Mouse (Mus musculus) hindbrain, embryonic 12.5 days (tissue): ENCODE measurements around the gene Sgsm1. TPM values are rescaled to one million over a fixed set of nuclear protein-coding genes. Genes with fewer than 3 reads are reported as not detected.

ENCODE experiments used
- ATAC-seq: fragments of 200-750 bp; cut with Nextera tagmentation; 2 replicates; pipeline ENCODE4 v1.8.0; 2017; ENCODE audit warnings: moderate TSS enrichment; ENCODE audit not compliant: low FRiP score
- H3K27ac ChIP-seq: fragments of 300-500 bp; sonication (generic); 2 replicates; pipeline ENCODE4 v1.5.1; 2016; ENCODE audit warnings: mild to moderate bottlenecking
- H3K27me3 ChIP-seq: fragments of 300-500 bp; sonication (generic); 2 replicates; pipeline ENCODE4 v1.6.1; 2016; ENCODE audit warnings: mild to moderate bottlenecking
- H3K36me3 ChIP-seq: fragments of 300-500 bp; sonication (generic); 2 replicates; pipeline ENCODE4 v1.6.1; 2016; ENCODE audit warnings: mild to moderate bottlenecking
- H3K4me1 ChIP-seq: fragments of 300-500 bp; sonication (generic); 2 replicates; pipeline ENCODE4 v1.6.1; 2016
- H3K4me2 ChIP-seq: fragments of 300-500 bp; sonication (generic); replicated peaks from 2 replicates; pipeline ENCODE4 v1.6.1; 2016; ENCODE audit warnings: mild to moderate bottlenecking
- H3K4me3 ChIP-seq: fragments of 300-500 bp; sonication (generic); 2 replicates; pipeline ENCODE4 v1.5.1; 2016; ENCODE audit warnings: mild to moderate bottlenecking
- H3K9ac ChIP-seq: fragments of 300-500 bp; sonication (generic); 2 replicates; pipeline ENCODE4 v1.6.1; 2016; ENCODE audit warnings: mild to moderate bottlenecking, moderate library complexity
- H3K9me3 ChIP-seq: fragments of 300-500 bp; sonication (generic); replicated peaks from 2 replicates; pipeline ENCODE4 v1.6.1; 2016; ENCODE audit warnings: mild to moderate bottlenecking
- WGBS: fragments of 180-500 bp; shearing (Covaris S2); methylation state at CpG from one replicate; pipeline ENCODE4 v1.1.7; 2016; 5-methylcytosine and 5-hydroxymethylcytosine counted together
- polyA plus RNA-seq: library from polyadenylated mRNA; unstranded; fragments of >200 nt; fragmentation: Nextera tagmentation; extraction: Ambion mirVana; gene quantifications from 2 replicates; pipeline ENCODE4 v1.2.1, GENCODE M21; 2016

The Sgsm1 gene
- polyA plus RNA-seq, 1 experiment from 2014 or later: 11.6 TPM

- Histone ChIP-seq H3K4me2 (no peak overlapping the region), H3K9me3 (no peaks in the 10 kb centered on the region), H3K9ac (peak overlapping the region; percentile 2; the same call in 1 of the 2 replicates), H3K27ac (peak overlapping the region; percentile 41; the same call in 1 of the 2 replicates), H3K27me3 (no peaks in the 10 kb centered on the region), H3K36me3 (no peaks in the 10 kb centered on the region), H3K4me1 (peaks cover 12% of the 10 kb centered on the region), H3K4me3 (no peak overlapping the region)
- ATAC-seq: no peak
- 88% methylated on average over 6 of the region's 6 CpGs for WGBS
Observed at GRCm38 (mm10) chr5:113210314-113210713, 100.3 kb downstream of the Sgsm1 start.

- Histone ChIP-seq H3K4me3 (no peak overlapping the region), H3K27ac (peak overlapping the region; percentile 73), H3K9me3 (no peaks in the 10 kb centered on the region), H3K36me3 (no peaks in the 10 kb centered on the region), H3K4me2 (no peak overlapping the region), H3K4me1 (peaks cover 12% of the 10 kb centered on the region), H3K27me3 (no peaks in the 10 kb centered on the region), H3K9ac (no peak overlapping the region)
- 88% methylated on average over 13 of the region's 13 CpGs for WGBS
- ATAC-seq: no peak
Observed at GRCm38 (mm10) chr5:113209898-113210297, 100.7 kb downstream of the Sgsm1 start.

- no peaks in the 10 kb centered on the region for H3K9me3 ChIP-seq
- H3K4me3 ChIP-seq: no peak overlapping the region
- 45% methylated on average over 11 of the region's 11 CpGs for WGBS
- H3K27me3 ChIP-seq: no peaks in the 10 kb centered on the region
- H3K36me3 ChIP-seq: no peaks in the 10 kb centered on the region
- H3K4me1 ChIP-seq: peaks cover 12% of the 10 kb centered on the region
- peak overlapping the region; percentile 73 for H3K27ac ChIP-seq
- no peak overlapping the region for H3K4me2 ChIP-seq
- ATAC-seq: peak; percentile 18; the same call in 1 of the 2 replicates
- H3K9ac ChIP-seq: no peak overlapping the region
Observed at GRCm38 (mm10) chr5:113209401-113209750, 101.2 kb downstream of the Sgsm1 start.

- WGBS: 45% methylated on average over 11 of the region's 11 CpGs
- Histone ChIP-seq H3K36me3 (no peaks in the 10 kb centered on the region), H3K4me3 (no peak overlapping the region), H3K27ac (peak overlapping the region; percentile 73), H3K27me3 (no peaks in the 10 kb centered on the region), H3K4me2 (no peak overlapping the region), H3K9me3 (no peaks in the 10 kb centered on the region), H3K9ac (no peak overlapping the region), H3K4me1 (peaks cover 12% of the 10 kb centered on the region)
- peak; percentile 49 for ATAC-seq
Observed at GRCm38 (mm10) chr5:113208622-113209400, 101.8 kb downstream of the Sgsm1 start.

- no peak overlapping the region for H3K4me2 ChIP-seq
- 93% methylated on average over 4 of the region's 4 CpGs for WGBS
- no peak overlapping the region for H3K9ac ChIP-seq
- H3K4me3 ChIP-seq: no peak overlapping the region
- H3K36me3 ChIP-seq: no peaks in the 10 kb centered on the region
- no peaks in the 10 kb centered on the region for H3K27me3 ChIP-seq
- no peak for ATAC-seq
- no peak overlapping the region for H3K27ac ChIP-seq
- H3K9me3 ChIP-seq: no peaks in the 10 kb centered on the region
- H3K4me1 ChIP-seq: peaks cover 12% of the 10 kb centered on the region
Observed at GRCm38 (mm10) chr5:113208048-113208447, 102.5 kb downstream of the Sgsm1 start.

- H3K27ac ChIP-seq: no peak overlapping the region
- H3K4me1 ChIP-seq: peaks cover 12% of the 10 kb centered on the region
- H3K4me2 ChIP-seq: no peak overlapping the region
- WGBS: 70% methylated on average over 9 of the region's 9 CpGs
- no peaks in the 10 kb centered on the region for H3K27me3 ChIP-seq
- no peaks in the 10 kb centered on the region for H3K9me3 ChIP-seq
- H3K4me3 ChIP-seq: no peak overlapping the region
- ATAC-seq: no peak
- H3K9ac ChIP-seq: no peak overlapping the region
- H3K36me3 ChIP-seq: no peaks in the 10 kb centered on the region
Observed at GRCm38 (mm10) chr5:113206670-113207352, 103.8 kb downstream of the Sgsm1 start.

GRCm38 (mm10) chr5:113204193-113204592 lies 106.4 kb downstream of the Sgsm1 start:
- Histone ChIP-seq H3K4me3 (no peak overlapping the region), H3K36me3 (no peaks in the 10 kb centered on the region), H3K27ac (no peak overlapping the region), H3K9me3 (no peaks in the 10 kb centered on the region), H3K9ac (no peak overlapping the region), H3K4me2 (no peak overlapping the region), H3K4me1 (peaks cover 8% of the 10 kb centered on the region), H3K27me3 (no peaks in the 10 kb centered on the region)
- ATAC-seq: no peak
- WGBS: 90% methylated on average over 9 of the region's 9 CpGs

- H3K27me3 ChIP-seq: no peaks in the 10 kb centered on the region
- 86% methylated on average over 10 of the region's 10 CpGs for WGBS
- no peak overlapping the region for H3K9ac ChIP-seq
- H3K4me2 ChIP-seq: no peak overlapping the region
- H3K27ac ChIP-seq: no peak overlapping the region
- H3K36me3 ChIP-seq: no peaks in the 10 kb centered on the region
- H3K4me1 ChIP-seq: no peaks in the 10 kb centered on the region
- H3K4me3 ChIP-seq: no peak overlapping the region
- ATAC-seq: no peak
- no peaks in the 10 kb centered on the region for H3K9me3 ChIP-seq
Observed at GRCm38 (mm10) chr5:113199772-113200134, 110.8 kb downstream of the Sgsm1 start.

GRCm38 (mm10) chr5:113199126-113199771 lies 111.3 kb downstream of the Sgsm1 start:
- no peak overlapping the region for H3K9ac ChIP-seq
- no peak overlapping the region for H3K4me3 ChIP-seq
- H3K27me3 ChIP-seq: no peaks in the 10 kb centered on the region
- H3K9me3 ChIP-seq: no peaks in the 10 kb centered on the region
- no peaks in the 10 kb centered on the region for H3K4me1 ChIP-seq
- no peak overlapping the region for H3K4me2 ChIP-seq
- no peak overlapping the region for H3K27ac ChIP-seq
- 50% methylated on average over 8 of the region's 8 CpGs for WGBS
- no peak for ATAC-seq
- no peaks in the 10 kb centered on the region for H3K36me3 ChIP-seq

GRCm38 (mm10) chr5:113196916-113197794 lies 113.4 kb downstream of the Sgsm1 start:
- no peak overlapping the region for H3K4me2 ChIP-seq
- H3K27ac ChIP-seq: no peak overlapping the region
- no peak overlapping the region for H3K9ac ChIP-seq
- 70% methylated on average over 9 of the region's 9 CpGs for WGBS
- no peak for ATAC-seq
- H3K4me3 ChIP-seq: no peak overlapping the region
- no peaks in the 10 kb centered on the region for H3K9me3 ChIP-seq
- peaks cover 1% of the 10 kb centered on the region for H3K4me1 ChIP-seq
- H3K36me3 ChIP-seq: no peaks in the 10 kb centered on the region
- no peaks in the 10 kb centered on the region for H3K27me3 ChIP-seq

- H3K27ac ChIP-seq: no peak overlapping the region
- no peaks in the 10 kb centered on the region for H3K9me3 ChIP-seq
- H3K4me3 ChIP-seq: no peak overlapping the region
- ATAC-seq: no peak
- H3K4me2 ChIP-seq: no peak overlapping the region
- 93% methylated on average over 6 of the region's 6 CpGs for WGBS
- no peaks in the 10 kb centered on the region for H3K27me3 ChIP-seq
- no peaks in the 10 kb centered on the region for H3K36me3 ChIP-seq
- H3K9ac ChIP-seq: no peak overlapping the region
- peaks cover 5% of the 10 kb centered on the region for H3K4me1 ChIP-seq
Observed at GRCm38 (mm10) chr5:113195907-113196306, 114.7 kb downstream of the Sgsm1 start.

- no peaks in the 10 kb centered on the region for H3K9me3 ChIP-seq
- no peak overlapping the region for H3K9ac ChIP-seq
- 86% methylated on average over 12 of the region's 12 CpGs for WGBS
- peaks cover 5% of the 10 kb centered on the region for H3K4me1 ChIP-seq
- H3K27me3 ChIP-seq: no peaks in the 10 kb centered on the region
- H3K4me3 ChIP-seq: no peak overlapping the region
- no peak overlapping the region for H3K27ac ChIP-seq
- H3K36me3 ChIP-seq: no peaks in the 10 kb centered on the region
- no peak overlapping the region for H3K4me2 ChIP-seq
- ATAC-seq: no peak
Observed at GRCm38 (mm10) chr5:113195451-113195850, 115.1 kb downstream of the Sgsm1 start.
